Comparison of ENCODE assay signal across 27 mouse cellular contexts in genomic region chr2:44780961-44781360, GRCm38 (mm10).
"Had no signal": no experiment of that assay in that cellular context is flagged by ENCODE, and none has a peak within 500 bp of the region (broad histone marks: within the 10 kb centered on the region; RNA-seq: fewer than 3 reads in every experiment).

No protein-coding gene starts in this region.

- H3K4me1 ChIP-seq: heart, embryonic 13.5 days; heart, embryonic 15.5 days; hindbrain, embryonic 12.5 days; intestine, embryonic 15.5 days; limb, embryonic 10.5 days; limb, embryonic 12.5 days had no signal

- H3K27me3 ChIP-seq: heart, embryonic 13.5 days; heart, embryonic 15.5 days; hindbrain, embryonic 12.5 days; intestine, embryonic 15.5 days; limb, embryonic 12.5 days had no signal

- ATAC-seq: hindbrain, embryonic 16.5 days; inflammation-experienced regulatory T-cells, adult 6 months; intestine, embryonic 15.5 days; intestine, postnatal 0 days had no signal

- H3K9ac ChIP-seq: heart, embryonic 13.5 days; heart, embryonic 15.5 days; hindbrain, embryonic 12.5 days; hindbrain, embryonic 14.5 days; intestine, embryonic 15.5 days; limb, embryonic 12.5 days; liver, embryonic 14.5 days had no signal

- H3K36me3 ChIP-seq: heart, embryonic 13.5 days; heart, embryonic 15.5 days; intestine, embryonic 15.5 days; limb, embryonic 10.5 days; limb, embryonic 12.5 days had no signal

- DNase-seq: gastrocnemius, postnatal 14 days; gastrocnemius, postnatal 36 days; heart, adult 11 months; heart, adult 2 months; heart, postnatal 14 days; heart, postnatal 36 days; kidney, adult 18-20 months; kidney, adult 8-10 months; kidney, postnatal 10 days; kidney, postnatal 25 days; kidney, postnatal 4 days; liver had no signal

- H3K4me2 ChIP-seq: heart, embryonic 11.5 days; heart, embryonic 13.5 days; heart, embryonic 15.5 days; hindbrain, embryonic 12.5 days; hindbrain, embryonic 14.5 days; intestine, embryonic 15.5 days; limb, embryonic 12.5 days; liver, embryonic 11.5 days had no signal

- H3K27ac ChIP-seq: heart, adult 2 months; heart, embryonic 13.5 days; heart, embryonic 15.5 days; hindbrain, embryonic 12.5 days; hindbrain, embryonic 14.5 days; intestine, embryonic 15.5 days; layer of hippocampus, adult 2 months; left cerebral cortex, adult 2 months; limb, embryonic 10.5 days; limb, embryonic 12.5 days; liver, embryonic 14.5 days had no signal

- H3K4me3 ChIP-seq: heart, adult 2 months; heart, embryonic 13.5 days; heart, embryonic 15.5 days; hindbrain, embryonic 12.5 days; intestine, embryonic 15.5 days; layer of hippocampus, adult 2 months; left cerebral cortex, adult 2 months; limb, embryonic 10.5 days; limb, embryonic 12.5 days had no signal

- H3K9me3 ChIP-seq: heart, embryonic 15.5 days; intestine, embryonic 15.5 days; limb, embryonic 10.5 days; limb, embryonic 12.5 days had no signal
